Mouse (Mus musculus) liver, embryonic 14.5 days (tissue): ENCODE data around the gene Slc30a5. TPM values are rescaled to one million over a fixed set of nuclear protein-coding genes. Genes with fewer than 3 reads are reported as not detected.

Experiments
- ATAC-seq: fragments of 200-750 bp; cut with Nextera tagmentation; 2 replicates; pipeline ENCODE4 v1.8.0; 2017; ENCODE audit warnings: moderate number of reproducible peaks, mild to moderate bottlenecking, moderate library complexity; ENCODE audit not compliant: insufficient read depth
- DNase-seq, 3 experiments: peaks; one replicate each; pipeline ENCODE4 v3.0.0-alpha.2; 2012 to 2013; ENCODE audit warnings: low read depth in 3 of 3, low spot score in 3 of 3
- H3K27ac ChIP-seq: fragments of 300-500 bp; sonication (generic); 2 replicates; pipeline ENCODE4 v1.5.1; 2014; ENCODE audit warnings: moderate library complexity, mild to moderate bottlenecking, control low read depth, inconsistent platforms
- H3K27me3 ChIP-seq: fragments of 300-500 bp; sonication (generic); 2 replicates; pipeline ENCODE4 v1.6.1; 2014; ENCODE audit warnings: mild to moderate bottlenecking, low read length, moderate library complexity; ENCODE audit not compliant: control insufficient read depth, insufficient read depth
- H3K36me3 ChIP-seq: fragments of 300-500 bp; sonication (generic); replicated peaks from 2 replicates; pipeline ENCODE4 v1.6.1; 2014; ENCODE audit warnings: low read depth; ENCODE audit not compliant: control insufficient read depth, insufficient read depth
- H3K4me1 ChIP-seq, 2 experiments: fragments of 200-500 bp in 1 of 2; fragments of 300-500 bp in 1 of 2; sonication (generic) in 1 of 2; replicated peaks; 2 replicates each; pipeline ENCODE4 v1.6.1; 2012 to 2014; ENCODE audit warnings: antibody characterized with exemption in 1 of 2, inconsistent platforms in 1 of 2, low read length in 1 of 2; ENCODE audit not compliant: control insufficient read depth in 2 of 2, insufficient read depth in 2 of 2
- H3K4me2 ChIP-seq: fragments of 300-500 bp; sonication (generic); 2 replicates; pipeline ENCODE4 v1.6.1; 2014; ENCODE audit warnings: low read depth, mild to moderate bottlenecking, control low read depth, moderate library complexity
- H3K4me3 ChIP-seq, 2 experiments: fragments of 200-500 bp in 1 of 2; fragments of 300-500 bp in 1 of 2; sonication (generic) in 1 of 2; 2 replicates each; pipeline ENCODE4 v1.5.1; 2012 to 2014; ENCODE audit warnings: low read depth in 2 of 2, low read length in 2 of 2, mild to moderate bottlenecking in 2 of 2, control low read depth in 1 of 2, inconsistent platforms in 1 of 2, moderate library complexity in 1 of 2; ENCODE audit not compliant: insufficient read depth in 1 of 2
- H3K9ac ChIP-seq: fragments of 300-500 bp; sonication (generic); replicated peaks from 2 replicates; pipeline ENCODE4 v1.6.1; 2014; ENCODE audit warnings: mild to moderate bottlenecking, control low read depth, moderate library complexity
- H3K9me3 ChIP-seq: fragments of 300-500 bp; sonication (generic); 2 replicates; pipeline ENCODE4 v1.6.1; 2016; ENCODE audit warnings: low read length, mixed read lengths; ENCODE audit not compliant: control insufficient read depth
- CTCF ChIP-seq: IDR thresholded peaks from 2 replicates; pipeline ENCODE4 v1.5.1; 2016; ENCODE audit warnings: antibody characterized with exemption, low read depth, control low read depth
- EP300 ChIP-seq: IDR thresholded peaks from 2 replicates; pipeline ENCODE4 v1.6.1; 2016; ENCODE audit warnings: antibody characterized with exemption, low read depth
- WGBS: fragments of 180-500 bp; shearing (Covaris S2); extraction: QIAGEN DNeasy Blood & Tissue Kit; methylation state at CpG from one replicate; pipeline ENCODE4 v1.1.7; 2014; ENCODE audit not compliant: insufficient replicate concordance; 5-methylcytosine and 5-hydroxymethylcytosine counted together
- polyA plus RNA-seq, 2 experiments: library from polyadenylated mRNA; depleted of rRNA in 1 of 2; stranded (reverse) in 1 of 2; unstranded in 1 of 2; fragments of >200 nt; fragmentation: Nextera tagmentation in 1 of 2; extraction: Ambion mirVana in 1 of 2; gene quantifications; 2 replicates each; pipeline versions ENCODE4 v1.2.1 to v1.2.3; 2012 to 2014

Gene Slc30a5
- polyA plus RNA-seq, 2 experiments: 20.6 to 27.4 TPM

GRCm38 (mm10) chr13:100854174-100854573 lies 20.9 kb upstream of the Slc30a5 start:
- H3K4me2 ChIP-seq: no peak overlapping the region
- peak; percentile 37; the same call in 1 of the 2 replicates for ATAC-seq
- DNase-seq: peak in 1 of 3 experiments; percentile 60

GRCm38 (mm10) chr13:100853120-100853519 lies 19.9 kb upstream of the Slc30a5 start:
- H3K9ac ChIP-seq: no peak overlapping the region
- no peaks in the 10 kb centered on the region; a peak in 1 of 4 replicates for H3K4me1 ChIP-seq
- no peaks in the 10 kb centered on the region for H3K27me3 ChIP-seq
- no peak overlapping the region for H3K27ac ChIP-seq
- DNase-seq (no peak), ATAC-seq (no peak)
- H3K4me2 ChIP-seq: no peak overlapping the region
- H3K4me3 ChIP-seq: no peak overlapping the region
- H3K36me3 ChIP-seq: no peaks in the 10 kb centered on the region
- TF ChIP-seq CTCF (peak; percentile 71), EP300 (no peak)
- WGBS: 56% methylated on average over 3 of the region's 3 CpGs
- H3K9me3 ChIP-seq: no peaks in the 10 kb centered on the region

More at GRCm38 (mm10) chr13:100854174-100854573, 20.9 kb upstream of the Slc30a5 start:
- H3K9me3 ChIP-seq: no peaks in the 10 kb centered on the region
- no peak overlapping the region for H3K9ac ChIP-seq
- H3K36me3 ChIP-seq: no peaks in the 10 kb centered on the region
- TF ChIP-seq EP300 (no peak), CTCF (peak; percentile 56; the same call in 1 of the 2 replicates)
- peaks cover 0 to 7% of the 10 kb centered on the region in 2 experiments; a peak in 2 of 4 replicates for H3K4me1 ChIP-seq
- H3K4me3 ChIP-seq: no peak overlapping the region
- H3K27me3 ChIP-seq: no peaks in the 10 kb centered on the region
- H3K27ac ChIP-seq: no peak overlapping the region
- WGBS: 34% methylated on average over 4 of the region's 4 CpGs

- no peak for TF ChIP-seq CTCF
- no peak for TF ChIP-seq EP300
- Histone ChIP-seq H3K27ac (no peak overlapping the region), H3K4me3 (no peak overlapping the region), H3K9ac (no peak overlapping the region), H3K9me3 (no peaks in the 10 kb centered on the region), H3K4me2 (no peak overlapping the region), H3K27me3 (no peaks in the 10 kb centered on the region), H3K4me1 (no peaks in the 10 kb centered on the region; a peak in 1 of 4 replicates), H3K36me3 (no peaks in the 10 kb centered on the region)
- ATAC-seq (no peak), DNase-seq (no peak)
- 76% methylated on average over 3 of the region's 3 CpGs for WGBS
Observed at GRCm38 (mm10) chr13:100849137-100849536, 15.9 kb upstream of the Slc30a5 start.

- H3K9me3 ChIP-seq: no peaks in the 10 kb centered on the region
- TF ChIP-seq EP300 (no peak), CTCF (peak; percentile 32; the same call in 1 of the 2 replicates)
- H3K27me3 ChIP-seq: no peaks in the 10 kb centered on the region
- H3K4me1 ChIP-seq: peaks cover 0 to 2% of the 10 kb centered on the region in 2 experiments; a peak in 2 of 4 replicates
- H3K27ac ChIP-seq: no peak overlapping the region
- ATAC-seq (no peak), DNase-seq (no peak)
- no peak overlapping the region for H3K4me3 ChIP-seq
- no peaks in the 10 kb centered on the region for H3K36me3 ChIP-seq
- no peak overlapping the region for H3K4me2 ChIP-seq
- WGBS: 51% methylated on average over 21 of the region's 21 CpGs
- no peak overlapping the region for H3K9ac ChIP-seq
Observed at GRCm38 (mm10) chr13:100846891-100847579, 13.8 kb upstream of the Slc30a5 start.

- DNase-seq (no peak), ATAC-seq (no peak)
- no peak overlapping the region for H3K9ac ChIP-seq
- H3K36me3 ChIP-seq: no peaks in the 10 kb centered on the region
- no peak for TF ChIP-seq EP300
- TF ChIP-seq CTCF: no peak
- H3K27ac ChIP-seq: no peak overlapping the region
- peaks cover 0 to 2% of the 10 kb centered on the region in 2 experiments; a peak in 2 of 4 replicates for H3K4me1 ChIP-seq
- no peaks in the 10 kb centered on the region for H3K27me3 ChIP-seq
- H3K9me3 ChIP-seq: no peaks in the 10 kb centered on the region
- H3K4me3 ChIP-seq: no peak overlapping the region
- WGBS: 65% methylated on average over 8 of the region's 8 CpGs
- H3K4me2 ChIP-seq: no peak overlapping the region
Observed at GRCm38 (mm10) chr13:100846254-100846653, 13.0 kb upstream of the Slc30a5 start.
